Mouse (Mus musculus): Measurements from ENCODE around the gene Pds5a. TPM values are rescaled to one million over a fixed set of nuclear protein-coding genes. Genes with fewer than 3 reads are reported as not detected.
"Not testable (repeated sequence)": the region's sequence is repeated elsewhere in the genome, so short reads cannot be mapped to it uniquely, and the experiment has no call there.

Gene Pds5a
- total RNA-seq (2015; ENCODE audit: low replicate concordance) = 216 and 231 TPM in 2 replicates
- total RNA-seq (2017; ENCODE audit: low replicate concordance) = 270 and 327 TPM in 2 replicates

GRCm38 (mm10) chr5:65697836-65698758 lies at the start of gene Pds5a:
Gene Pds5a, minus strand, starts transcription at chr5:65698273.
- ATAC-seq (replicated peaks; ENCODE audit: low FRiP score, poor library complexity, severe bottlenecking) = peak; percentile 79

- ATAC-seq (replicated peaks; ENCODE audit: low FRiP score, poor library complexity, severe bottlenecking) = no peak
Measured at GRCm38 (mm10) chr5:65746908-65747307, 48.8 kb upstream of the Pds5a start.

GRCm38 (mm10) chr5:65739366-65739765 lies 41.3 kb upstream of the Pds5a start:
- ATAC-seq (replicated peaks; ENCODE audit: low FRiP score, poor library complexity, severe bottlenecking) = no peak

GRCm38 (mm10) chr5:65735601-65736000 lies 37.5 kb upstream of the Pds5a start:
- ATAC-seq (replicated peaks; ENCODE audit: low FRiP score, poor library complexity, severe bottlenecking) = no peak

GRCm38 (mm10) chr5:65731173-65732007 lies 33.3 kb upstream of the Pds5a start:
- peak; percentile 97 for ATAC-seq (replicated peaks; ENCODE audit: low FRiP score, poor library complexity, severe bottlenecking)

GRCm38 (mm10) chr5:65724311-65725054 lies 26.4 kb upstream of the Pds5a start:
- peak; percentile 83 for ATAC-seq (replicated peaks; ENCODE audit: low FRiP score, poor library complexity, severe bottlenecking)

GRCm38 (mm10) chr5:65718368-65718767 lies 20.3 kb upstream of the Pds5a start:
- peak; percentile 68; the same call in 1 of the 2 replicates for ATAC-seq (replicated peaks; ENCODE audit: low FRiP score, poor library complexity, severe bottlenecking)

- ATAC-seq (replicated peaks; ENCODE audit: low FRiP score, poor library complexity, severe bottlenecking) = not testable (repeated sequence)
Measured at GRCm38 (mm10) chr5:65717903-65718211, 19.8 kb upstream of the Pds5a start.

GRCm38 (mm10) chr5:65717063-65717902 lies 19.2 kb upstream of the Pds5a start:
- 0 out of 2 replicates have a peak, but pooled peaks have one; percentile 46 for ATAC-seq (replicated peaks; ENCODE audit: low FRiP score, poor library complexity, severe bottlenecking)

- no peak for ATAC-seq (replicated peaks; ENCODE audit: low FRiP score, poor library complexity, severe bottlenecking)
Measured at GRCm38 (mm10) chr5:65715084-65715483, 17.0 kb upstream of the Pds5a start.

GRCm38 (mm10) chr5:65711463-65711862 lies 13.4 kb upstream of the Pds5a start:
- no peak for ATAC-seq (replicated peaks; ENCODE audit: low FRiP score, poor library complexity, severe bottlenecking)

- ATAC-seq (replicated peaks; ENCODE audit: low FRiP score, poor library complexity, severe bottlenecking) = no peak
Measured at GRCm38 (mm10) chr5:65710267-65710666, 12.2 kb upstream of the Pds5a start.

- no peak for ATAC-seq (replicated peaks; ENCODE audit: low FRiP score, poor library complexity, severe bottlenecking)
Measured at GRCm38 (mm10) chr5:65706979-65707378, 8.9 kb upstream of the Pds5a start.

GRCm38 (mm10) chr5:65706171-65706570 lies 8.1 kb upstream of the Pds5a start:
- ATAC-seq (replicated peaks; ENCODE audit: low FRiP score, poor library complexity, severe bottlenecking) = no peak

- no peak for ATAC-seq (replicated peaks; ENCODE audit: low FRiP score, poor library complexity, severe bottlenecking)
Measured at GRCm38 (mm10) chr5:65704765-65705678, 6.9 kb upstream of the Pds5a start.

GRCm38 (mm10) chr5:65703261-65703660 lies 5.2 kb upstream of the Pds5a start:
- ATAC-seq (replicated peaks; ENCODE audit: low FRiP score, poor library complexity, severe bottlenecking) = no peak

GRCm38 (mm10) chr5:65700102-65700501 lies 2.0 kb upstream of the Pds5a start:
- ATAC-seq (replicated peaks; ENCODE audit: low FRiP score, poor library complexity, severe bottlenecking) = no peak

GRCm38 (mm10) chr5:65699146-65699545 lies 1.1 kb upstream of the Pds5a start:
- ATAC-seq (replicated peaks; ENCODE audit: low FRiP score, poor library complexity, severe bottlenecking) = no peak
